Mouse (Mus musculus) megakaryocyte, adult 5-6 weeks (primary cell): ENCODE results near the gene Cdh6. TPM values are rescaled to one million over a fixed set of nuclear protein-coding genes. Genes with fewer than 3 reads are reported as not detected.

Experiments
- ATAC-seq: 2 replicates; pipeline ENCODE4 v1.8.0; 2016; ENCODE audit warnings: mild to moderate bottlenecking, inconsistent platforms; ENCODE audit not compliant: poor library complexity, severe bottlenecking
- total RNA-seq, 2 experiments: library from RNA; stranded (forward) in 1 of 2; stranded (reverse) in 1 of 2; fragments of 153-499, 151-499 nt in 1 of 2; fragments of 221-1000, 200-1000 nt in 1 of 2; gene quantifications; 2 replicates each; pipeline versions ENCODE4 v1.2.3 to v1.2.4; 2015 to 2017

Gene Cdh6
- total RNA-seq (2015) (not detected in 2 replicates), total RNA-seq (2017) (not detected in 2 replicates)

GRCm38 (mm10) chr15:13173071-13173778, at the start of gene Cdh6:
Gene Cdh6, minus strand, starts transcription at chr15:13173675.
- no peak for ATAC-seq

- ATAC-seq = no peak
Measured at GRCm38 (mm10) chr15:13219727-13220454, 46.4 kb upstream of the Cdh6 start.

GRCm38 (mm10) chr15:13217800-13218199, 44.3 kb upstream of the Cdh6 start:
- ATAC-seq = no peak

GRCm38 (mm10) chr15:13217161-13217560, 43.7 kb upstream of the Cdh6 start:
- ATAC-seq = no peak

GRCm38 (mm10) chr15:13212956-13213355, 39.5 kb upstream of the Cdh6 start:
- no peak for ATAC-seq

GRCm38 (mm10) chr15:13212027-13212685, 38.7 kb upstream of the Cdh6 start:
- ATAC-seq = no peak

- no peak for ATAC-seq
Measured at GRCm38 (mm10) chr15:13210186-13210585, 36.7 kb upstream of the Cdh6 start.

- no peak for ATAC-seq
Measured at GRCm38 (mm10) chr15:13208716-13209115, 35.2 kb upstream of the Cdh6 start.

GRCm38 (mm10) chr15:13196237-13196636, 22.8 kb upstream of the Cdh6 start:
- ATAC-seq = no peak

- no peak for ATAC-seq
Measured at GRCm38 (mm10) chr15:13194048-13194447, 20.6 kb upstream of the Cdh6 start.

- ATAC-seq = no peak
Measured at GRCm38 (mm10) chr15:13193076-13193475, 19.6 kb upstream of the Cdh6 start.

- ATAC-seq = no peak
Measured at GRCm38 (mm10) chr15:13183661-13184060, 10.2 kb upstream of the Cdh6 start.

- no peak for ATAC-seq
Measured at GRCm38 (mm10) chr15:13181430-13181829, 8.0 kb upstream of the Cdh6 start.

- ATAC-seq = no peak
Measured at GRCm38 (mm10) chr15:13181014-13181413, 7.5 kb upstream of the Cdh6 start.

GRCm38 (mm10) chr15:13175978-13176377, 2.5 kb upstream of the Cdh6 start:
- ATAC-seq = no peak

- no peak for ATAC-seq
Measured at GRCm38 (mm10) chr15:13174618-13174980, 1.1 kb upstream of the Cdh6 start.

- no peak for ATAC-seq
Measured at GRCm38 (mm10) chr15:13173840-13174617, 554 bp upstream of the Cdh6 start.

GRCm38 (mm10) chr15:13172365-13173070, 957 bp downstream of the Cdh6 start:
- no peak for ATAC-seq

- no peak for ATAC-seq
Measured at GRCm38 (mm10) chr15:13171486-13172364, 1.8 kb downstream of the Cdh6 start.
